Mouse (Mus musculus) retina, adult 2 months (tissue): ENCODE measurements around the gene Riok1.

Source experiments
- DNase-seq: peaks from one replicate; pipeline ENCODE4 v3.0.0-alpha.2; 2012; ENCODE audit warnings: low read depth, low spot score

Gene Riok1

DNA sequence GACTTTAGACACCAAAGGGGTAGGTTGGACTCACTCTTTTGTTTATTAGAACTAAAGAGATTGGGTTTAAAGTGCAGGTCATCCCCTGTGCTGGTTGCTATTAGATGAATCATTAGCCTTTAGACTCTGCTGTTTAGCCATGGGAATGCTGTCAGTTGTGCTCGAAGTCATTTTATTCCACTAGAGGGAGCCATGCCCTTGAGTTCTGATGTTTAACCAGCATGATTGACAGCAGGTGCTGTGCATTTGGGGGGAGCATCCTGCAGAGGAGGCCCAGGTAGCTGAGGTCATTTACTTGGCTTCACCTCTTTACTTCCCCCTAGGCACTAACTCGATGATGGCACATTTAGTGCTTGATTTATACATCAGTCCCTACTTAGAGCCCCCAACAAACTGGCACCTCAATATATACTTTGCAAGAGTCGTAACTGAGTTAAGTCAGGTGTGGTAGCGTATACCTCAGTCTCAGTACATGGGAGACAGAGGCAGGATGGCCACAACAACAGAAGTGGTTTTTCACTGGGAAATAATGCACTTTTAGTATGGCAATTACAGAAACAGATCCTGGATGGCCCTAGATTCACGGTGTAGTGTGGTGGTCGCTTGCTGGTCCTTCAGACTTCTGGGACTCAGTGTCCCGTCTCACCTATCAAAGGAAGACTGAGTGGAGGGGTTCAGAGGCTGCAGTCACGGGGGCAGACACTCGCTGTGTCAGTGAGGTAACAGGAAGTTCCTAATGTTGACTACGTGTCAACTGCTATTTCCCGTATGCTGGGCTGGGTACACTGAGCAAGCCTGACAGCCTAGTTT is 28.3 kb downstream of the Riok1 start:
- peak; percentile 38 for DNase-seq

DNA sequence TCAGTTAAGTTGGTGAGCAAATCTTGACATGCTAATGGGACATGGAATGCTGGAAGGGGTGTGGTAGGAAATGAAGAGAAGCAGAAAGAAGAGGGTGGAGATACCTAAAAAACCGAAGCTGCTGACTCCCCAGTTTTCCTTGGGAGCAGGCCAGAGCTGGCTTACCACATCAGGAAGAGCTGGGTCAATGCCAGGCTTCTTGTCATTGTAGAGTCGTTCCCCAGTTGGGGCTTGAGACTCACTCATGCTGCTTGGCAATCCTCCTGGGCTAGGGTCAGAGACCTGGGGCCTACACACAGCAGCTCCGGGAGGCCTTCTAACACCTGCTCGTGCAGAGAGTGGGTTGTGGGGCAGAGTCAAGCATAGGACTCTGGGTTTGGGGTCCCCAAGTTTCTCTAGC is 34.1 kb downstream of the Riok1 start:
- no peak for DNase-seq

DNA sequence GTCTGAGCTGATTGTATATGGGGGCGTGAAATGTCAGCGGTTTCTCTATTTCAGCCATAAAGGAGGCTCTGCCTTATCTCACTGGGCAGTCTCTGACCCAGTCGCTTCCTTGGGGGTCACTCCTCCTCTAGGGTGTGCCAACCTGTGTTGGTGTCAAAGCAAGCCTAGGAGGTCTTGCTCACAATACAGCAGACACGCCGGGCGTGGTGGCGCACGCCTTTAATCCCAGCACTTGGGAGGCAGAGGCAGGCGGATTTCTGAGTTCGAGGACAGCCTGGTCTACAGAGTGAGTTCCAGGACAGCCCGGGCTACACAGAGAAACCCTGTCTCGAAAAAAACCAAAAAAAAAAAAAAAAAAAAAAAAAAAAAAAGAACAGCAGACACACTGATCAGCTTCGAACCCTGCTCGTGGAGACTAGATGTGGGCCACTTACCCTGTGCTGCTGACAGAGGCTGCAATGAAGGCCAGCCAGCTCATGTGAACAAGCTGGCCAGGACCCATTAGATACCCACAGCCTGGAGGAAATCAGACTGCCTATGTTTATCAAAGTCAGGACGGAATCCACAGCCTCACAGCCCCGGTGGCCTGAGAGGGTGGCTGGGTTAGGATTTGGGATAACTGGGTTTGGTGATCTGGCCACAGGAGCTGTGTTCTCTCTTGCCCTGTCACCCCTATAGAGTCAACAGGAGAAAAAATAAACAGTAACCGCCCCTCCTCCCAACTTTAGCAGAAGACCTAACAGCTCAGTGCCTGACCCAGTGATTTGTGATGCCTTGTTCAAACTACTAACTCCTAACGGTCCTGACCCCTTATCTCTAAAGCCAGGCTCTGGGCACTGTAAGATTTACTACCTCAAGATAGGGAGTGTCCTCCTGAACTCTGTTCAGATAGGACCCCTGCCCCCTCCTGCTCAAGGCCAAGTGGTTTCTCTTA is 36.8 kb downstream of the Riok1 start:
- DNase-seq, result no peak

GRCm38 (mm10) chr13:38074404-38074803 is 37.6 kb downstream of the Riok1 start:
- DNase-seq, result no peak

DNA sequence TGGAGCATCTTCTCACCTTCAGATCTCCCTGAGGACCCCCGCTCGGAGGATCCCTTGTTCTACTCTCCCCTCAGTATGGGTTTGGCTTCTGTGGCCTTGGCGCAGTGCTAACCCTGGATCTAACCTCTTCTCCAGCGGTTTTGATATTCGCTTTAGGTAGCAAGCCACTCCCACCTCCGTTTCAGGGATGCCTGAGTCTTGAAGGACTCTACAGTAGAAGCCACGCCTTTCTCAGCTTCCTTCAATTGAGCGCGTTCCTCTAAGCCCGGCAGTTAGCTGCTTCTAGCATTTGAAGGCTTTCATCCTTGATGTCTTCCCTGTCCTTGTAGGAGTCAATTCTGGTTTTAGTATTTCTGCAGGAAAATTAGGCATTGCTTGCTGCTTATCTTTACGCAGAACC is 40.3 kb downstream of the Riok1 start:
- DNase-seq, result no peak

DNA sequence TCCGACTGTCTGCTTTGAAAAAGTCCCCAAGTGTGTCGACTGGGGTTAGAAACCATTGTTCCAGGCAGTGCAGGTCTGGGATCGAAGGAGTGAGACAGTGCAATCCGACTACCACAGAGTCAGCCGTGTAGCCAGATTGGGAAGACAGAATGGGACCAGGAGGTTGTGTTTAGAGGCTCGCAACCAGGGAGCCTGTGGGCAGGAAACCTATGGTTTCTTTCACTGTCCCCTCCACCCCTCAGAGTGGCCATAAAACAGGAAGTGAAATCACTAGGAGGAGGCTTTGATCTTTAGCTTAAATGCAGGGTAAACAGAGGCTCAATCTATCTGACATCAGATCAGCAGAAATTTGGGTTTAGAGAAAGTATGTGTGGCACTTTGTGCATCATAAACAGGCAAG is 42.0 kb downstream of the Riok1 start:
- no peak for DNase-seq

- no peak for DNase-seq
Observed at GRCm38 (mm10) chr13:38079366-38079765, 42.6 kb downstream of the Riok1 start.

- no peak for DNase-seq
Observed at GRCm38 (mm10) chr13:38080014-38080413, 43.2 kb downstream of the Riok1 start.

GRCm38 (mm10) chr13:38080725-38081124 is 43.9 kb downstream of the Riok1 start:
- DNase-seq, result no peak

GRCm38 (mm10) chr13:38081161-38081560 is 44.4 kb downstream of the Riok1 start:
- DNase-seq, result no peak

GRCm38 (mm10) chr13:38086711-38087110 is 49.9 kb downstream of the Riok1 start:
- DNase-seq, result no peak

DNA sequence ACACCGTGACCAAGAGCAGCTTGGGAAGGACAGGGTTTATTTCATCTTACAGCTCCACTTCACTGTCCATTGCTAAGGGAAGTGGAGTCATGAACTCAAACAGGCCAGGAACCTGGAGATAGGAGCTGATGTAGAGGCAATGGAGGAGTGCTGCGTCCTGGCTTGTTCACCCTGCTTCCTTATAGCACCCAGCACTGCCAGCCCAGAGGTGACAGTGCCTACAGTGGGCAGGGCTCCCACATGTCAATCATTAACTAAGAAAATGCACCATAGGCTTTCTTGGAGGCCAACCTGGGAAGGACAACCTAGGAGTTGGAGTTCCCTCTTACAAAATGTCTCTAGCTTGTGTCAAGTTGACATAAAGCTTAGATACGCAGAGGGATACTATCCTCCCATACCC is 51.2 kb downstream of the Riok1 start:
- no peak for DNase-seq

DNA sequence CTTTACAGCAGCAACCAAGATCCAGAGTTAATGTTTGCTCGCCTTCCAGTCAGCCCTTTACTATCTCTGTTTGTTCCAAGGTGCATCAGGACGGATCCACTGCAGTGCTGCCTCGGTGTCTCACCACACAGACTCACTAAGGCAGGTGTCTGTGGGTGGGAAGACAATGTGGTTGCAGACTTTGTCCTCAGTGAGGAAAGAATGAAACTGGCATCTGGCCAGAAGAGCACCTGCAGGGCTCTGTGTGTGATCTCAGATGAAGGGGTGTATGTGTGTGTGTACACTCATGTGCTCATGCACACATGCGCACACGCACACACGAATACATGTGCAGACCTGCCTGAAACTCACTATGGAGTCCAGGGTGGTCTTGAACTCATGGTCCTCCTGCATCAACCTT is 52.7 kb downstream of the Riok1 start:
- DNase-seq, result no peak

DNA sequence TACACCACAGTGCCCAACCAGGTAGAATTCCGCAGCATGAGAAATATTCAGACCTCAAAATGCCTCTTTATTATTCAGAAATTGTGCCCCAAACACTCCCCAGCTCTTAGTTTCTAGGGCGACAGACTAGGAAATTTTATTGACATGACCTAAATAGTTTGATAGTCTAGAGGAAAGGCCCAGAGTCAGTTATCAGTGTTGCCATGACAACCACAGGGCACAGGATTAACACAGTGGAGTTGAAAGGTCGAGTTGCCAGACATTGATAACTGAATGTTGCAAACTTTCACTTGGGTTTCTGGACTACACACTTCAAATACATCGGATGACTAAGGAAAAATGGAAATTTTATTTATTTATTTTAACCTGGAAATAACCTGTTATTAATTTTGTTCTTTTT is 53.1 kb downstream of the Riok1 start:
- DNase-seq, result no peak

GRCm38 (mm10) chr13:38096207-38096606 is 59.4 kb downstream of the Riok1 start:
- DNase-seq, result no peak

DNA sequence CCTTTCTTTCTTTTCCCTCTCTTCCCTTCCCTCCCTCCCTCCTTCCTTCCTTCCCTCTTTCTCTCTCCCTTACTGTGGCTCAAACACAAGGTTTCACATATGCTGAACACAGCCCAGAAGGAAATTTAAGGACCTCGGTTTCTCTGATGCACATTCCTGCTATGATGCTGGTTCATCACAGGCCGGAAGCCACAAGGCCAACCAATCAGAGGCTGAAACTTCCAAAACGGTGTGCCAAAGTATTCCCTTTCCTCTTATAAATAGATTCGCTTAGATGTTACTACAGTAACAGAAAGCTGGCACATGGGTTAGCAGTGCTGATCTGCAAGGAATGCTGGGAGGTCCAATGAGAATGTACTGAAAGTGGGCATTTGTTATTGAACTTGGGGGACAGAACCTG is 66.6 kb downstream of the Riok1 start:
- no peak for DNase-seq

DNA sequence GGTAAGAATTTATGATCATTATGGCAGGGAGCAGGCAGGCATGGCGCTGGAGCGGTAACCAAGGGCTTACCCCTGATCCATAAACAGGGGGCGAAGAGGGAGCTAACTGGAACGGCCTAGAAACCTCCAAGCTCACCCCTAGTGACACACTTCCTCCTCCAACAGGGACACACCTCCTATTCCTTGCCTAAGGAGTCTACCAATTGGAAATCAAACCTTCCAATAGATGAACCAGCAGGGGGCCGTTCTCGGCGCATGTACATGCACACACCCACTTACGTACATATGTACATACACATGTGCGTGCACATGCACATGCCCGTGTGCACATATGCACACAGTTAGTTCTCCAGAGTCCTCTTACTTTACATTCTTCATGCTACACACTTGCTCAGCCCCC is 67.7 kb downstream of the Riok1 start:
- DNase-seq, result no peak

DNA sequence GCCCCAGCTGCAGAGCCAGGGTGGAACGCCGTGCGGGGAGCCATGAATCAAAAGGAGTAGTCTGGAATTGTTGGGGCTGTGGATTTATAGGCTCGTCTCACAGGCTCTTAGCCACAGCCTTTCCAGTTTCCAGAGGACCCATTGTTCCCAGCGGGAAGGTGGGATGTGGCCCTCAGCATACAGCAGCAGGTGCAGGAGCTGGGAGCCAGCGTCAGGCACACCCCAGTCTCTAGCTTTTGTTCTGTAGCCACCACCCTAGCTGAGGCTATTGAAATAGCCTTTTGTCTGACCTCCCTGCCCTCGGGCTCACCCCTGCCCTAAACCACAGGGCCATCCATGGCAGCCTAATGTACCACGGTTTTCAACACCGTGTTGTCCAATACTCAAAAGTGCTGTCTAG is 72.3 kb downstream of the Riok1 start:
- DNase-seq, result no peak
